Mouse (Mus musculus): ENCODE data around the gene Dedd2. TPM values are rescaled to one million over a fixed set of nuclear protein-coding genes. Genes with fewer than 3 reads are reported as not detected.

The Dedd2 gene
- polyA plus RNA-seq, 1 experiment from 2014 or later: 5.7 TPM

GRCm38 (mm10) chr7:25217653-25218395 is 2.6 kb downstream of the Dedd2 start:
- Histone ChIP-seq H3K9me3 (ENCODE audit: control insufficient read depth, low read length) (no peaks in the 10 kb centered on the region), H3K4me3 (ENCODE audit: control insufficient read depth in 1 of 2, insufficient read depth in 1 of 2, low read depth in 1 of 2, low read length in 2 of 2) (peak overlapping the region in 1 of 2 experiments; percentile 55; a peak in 1 of 4 replicates)

GRCm38 (mm10) chr7:25214172-25214571 is 6.2 kb downstream of the Dedd2 start:
- Histone ChIP-seq H3K9me3 (ENCODE audit: control insufficient read depth, low read length) (no peaks in the 10 kb centered on the region), H3K27me3 (ENCODE audit: control insufficient read depth, insufficient read depth, low read length) (no peaks in the 10 kb centered on the region), H3K36me3 (ENCODE audit: control insufficient read depth, insufficient read depth, low read length) (peaks cover 50% of the 10 kb centered on the region), H3K4me2 (ENCODE audit: low read length) (no peak overlapping the region), H3K4me3 (ENCODE audit: control insufficient read depth in 1 of 2, insufficient read depth in 1 of 2, low read depth in 1 of 2, low read length in 2 of 2) (no peak overlapping the region), H3K4me1 (ENCODE audit: control insufficient read depth in 2 of 2, insufficient read depth in 2 of 2, low read length in 2 of 2) (peaks cover 2 to 5% of the 10 kb centered on the region in 2 experiments; a peak in 3 of 4 replicates), H3K27ac (replicated peaks in 1 of 2; ENCODE audit: control insufficient read depth in 1 of 2, insufficient read depth in 1 of 2, low read depth in 2 of 2, low read length in 2 of 2) (no peak overlapping the region), H3K9ac (ENCODE audit: low read length) (no peak overlapping the region)
- 83% methylated on average over 2 of the region's 2 CpGs for WGBS
- ATAC-seq (ENCODE audit: insufficient number of reproducible peaks, insufficient read depth, low FRiP score, low read depth): no peak

More at GRCm38 (mm10) chr7:25217653-25218395, 2.6 kb downstream of the Dedd2 start:
- WGBS: 70% methylated on average over 12 of the region's 12 CpGs
- H3K27ac ChIP-seq (replicated peaks in 1 of 2; ENCODE audit: control insufficient read depth in 1 of 2, insufficient read depth in 1 of 2, low read depth in 2 of 2, low read length in 2 of 2): no peak overlapping the region
- H3K4me1 ChIP-seq (ENCODE audit: control insufficient read depth in 2 of 2, insufficient read depth in 2 of 2, low read length in 2 of 2): peaks cover 13 to 25% of the 10 kb centered on the region in 2 experiments
- no peak for ATAC-seq (ENCODE audit: insufficient number of reproducible peaks, insufficient read depth, low FRiP score, low read depth)
- H3K9ac ChIP-seq (ENCODE audit: low read length): peak overlapping the region; percentile 75; the same call in 1 of the 2 replicates
- H3K36me3 ChIP-seq (ENCODE audit: control insufficient read depth, insufficient read depth, low read length): peaks cover 25% of the 10 kb centered on the region
- no peaks in the 10 kb centered on the region for H3K27me3 ChIP-seq (ENCODE audit: control insufficient read depth, insufficient read depth, low read length)
- H3K4me2 ChIP-seq (ENCODE audit: low read length): peak overlapping the region; percentile 93

- H3K27me3 ChIP-seq (ENCODE audit: control insufficient read depth, insufficient read depth, low read length): no peaks in the 10 kb centered on the region
- H3K9ac ChIP-seq (ENCODE audit: low read length): no peak overlapping the region
- ATAC-seq (ENCODE audit: insufficient number of reproducible peaks, insufficient read depth, low FRiP score, low read depth): no peak
- no peak overlapping the region for H3K4me3 ChIP-seq (ENCODE audit: control insufficient read depth in 1 of 2, insufficient read depth in 1 of 2, low read depth in 1 of 2, low read length in 2 of 2)
- no peak overlapping the region for H3K4me2 ChIP-seq (ENCODE audit: low read length)
- peaks cover 57% of the 10 kb centered on the region for H3K36me3 ChIP-seq (ENCODE audit: control insufficient read depth, insufficient read depth, low read length)
- no peaks in the 10 kb centered on the region for H3K4me1 ChIP-seq (ENCODE audit: control insufficient read depth in 2 of 2, insufficient read depth in 2 of 2, low read length in 2 of 2)
- H3K27ac ChIP-seq (replicated peaks in 1 of 2; ENCODE audit: control insufficient read depth in 1 of 2, insufficient read depth in 1 of 2, low read depth in 2 of 2, low read length in 2 of 2): no peak overlapping the region
- no peaks in the 10 kb centered on the region for H3K9me3 ChIP-seq (ENCODE audit: control insufficient read depth, low read length)
- 62% methylated on average over 3 of the region's 3 CpGs for WGBS
These were observed 7.3 kb downstream of the Dedd2 start for GRCm38 (mm10) chr7:25213099-25213498.

GRCm38 (mm10) chr7:25210482-25210881 is 9.9 kb downstream of the Dedd2 start:
- Histone ChIP-seq H3K9ac (ENCODE audit: low read length) (no peak overlapping the region), H3K4me2 (ENCODE audit: low read length) (no peak overlapping the region), H3K36me3 (ENCODE audit: control insufficient read depth, insufficient read depth, low read length) (peaks cover 48% of the 10 kb centered on the region), H3K4me3 (ENCODE audit: control insufficient read depth in 1 of 2, insufficient read depth in 1 of 2, low read depth in 1 of 2, low read length in 2 of 2) (no peak overlapping the region), H3K4me1 (ENCODE audit: control insufficient read depth in 2 of 2, insufficient read depth in 2 of 2, low read length in 2 of 2) (peaks cover 0 to under 1% of the 10 kb centered on the region in 2 experiments; a peak in 2 of 4 replicates), H3K9me3 (ENCODE audit: control insufficient read depth, low read length) (no peaks in the 10 kb centered on the region), H3K27ac (replicated peaks in 1 of 2; ENCODE audit: control insufficient read depth in 1 of 2, insufficient read depth in 1 of 2, low read depth in 2 of 2, low read length in 2 of 2) (no peak overlapping the region), H3K27me3 (ENCODE audit: control insufficient read depth, insufficient read depth, low read length) (no peaks in the 10 kb centered on the region)
- WGBS: 82% methylated on average over 4 of the region's 4 CpGs
- no peak for ATAC-seq (ENCODE audit: insufficient number of reproducible peaks, insufficient read depth, low FRiP score, low read depth)

GRCm38 (mm10) chr7:25209161-25209622 is 11.2 kb downstream of the Dedd2 start:
- 89% methylated on average over 3 of the region's 3 CpGs for WGBS
- Histone ChIP-seq H3K9me3 (ENCODE audit: control insufficient read depth, low read length) (no peaks in the 10 kb centered on the region), H3K4me3 (ENCODE audit: control insufficient read depth in 1 of 2, insufficient read depth in 1 of 2, low read depth in 1 of 2, low read length in 2 of 2) (no peak overlapping the region), H3K27ac (replicated peaks in 1 of 2; ENCODE audit: control insufficient read depth in 1 of 2, insufficient read depth in 1 of 2, low read depth in 2 of 2, low read length in 2 of 2) (no peak overlapping the region), H3K27me3 (ENCODE audit: control insufficient read depth, insufficient read depth, low read length) (no peaks in the 10 kb centered on the region), H3K4me1 (ENCODE audit: control insufficient read depth in 2 of 2, insufficient read depth in 2 of 2, low read length in 2 of 2) (peaks cover 6 to 7% of the 10 kb centered on the region in 2 experiments; a peak in 3 of 4 replicates), H3K9ac (ENCODE audit: low read length) (no peak overlapping the region), H3K4me2 (ENCODE audit: low read length) (no peak overlapping the region), H3K36me3 (ENCODE audit: control insufficient read depth, insufficient read depth, low read length) (peaks cover 44% of the 10 kb centered on the region)
- no peak for ATAC-seq (ENCODE audit: insufficient number of reproducible peaks, insufficient read depth, low FRiP score, low read depth)

- H3K9ac ChIP-seq (ENCODE audit: low read length): no peak overlapping the region
- no peak overlapping the region for H3K4me2 ChIP-seq (ENCODE audit: low read length)
- 85% methylated on average over 16 of the region's 16 CpGs for WGBS
- H3K4me1 ChIP-seq (ENCODE audit: control insufficient read depth in 2 of 2, insufficient read depth in 2 of 2, low read length in 2 of 2): peaks cover 6 to 7% of the 10 kb centered on the region in 2 experiments; a peak in 3 of 4 replicates
- no peak overlapping the region for H3K4me3 ChIP-seq (ENCODE audit: control insufficient read depth in 1 of 2, insufficient read depth in 1 of 2, low read depth in 1 of 2, low read length in 2 of 2)
- H3K27me3 ChIP-seq (ENCODE audit: control insufficient read depth, insufficient read depth, low read length): no peaks in the 10 kb centered on the region
- no peaks in the 10 kb centered on the region for H3K9me3 ChIP-seq (ENCODE audit: control insufficient read depth, low read length)
- H3K36me3 ChIP-seq (ENCODE audit: control insufficient read depth, insufficient read depth, low read length): peaks cover 52% of the 10 kb centered on the region
- no peak overlapping the region for H3K27ac ChIP-seq (replicated peaks in 1 of 2; ENCODE audit: control insufficient read depth in 1 of 2, insufficient read depth in 1 of 2, low read depth in 2 of 2, low read length in 2 of 2)
- no peak for ATAC-seq (ENCODE audit: insufficient number of reproducible peaks, insufficient read depth, low FRiP score, low read depth)
These were observed 14.2 kb downstream of the Dedd2 start for GRCm38 (mm10) chr7:25206094-25206830.

GRCm38 (mm10) chr7:25205355-25206093 is 14.9 kb downstream of the Dedd2 start:
- WGBS: 75% methylated on average over 16 of the region's 16 CpGs
- peaks cover 45% of the 10 kb centered on the region for H3K36me3 ChIP-seq (ENCODE audit: control insufficient read depth, insufficient read depth, low read length)
- H3K27ac ChIP-seq (replicated peaks in 1 of 2; ENCODE audit: control insufficient read depth in 1 of 2, insufficient read depth in 1 of 2, low read depth in 2 of 2, low read length in 2 of 2): 0 out of 4 replicates have a peak overlapping the region, but pooled peaks of 1 of the 2 experiments have one; percentile 24
- H3K4me1 ChIP-seq (ENCODE audit: control insufficient read depth in 2 of 2, insufficient read depth in 2 of 2, low read length in 2 of 2): peaks cover 6 to 7% of the 10 kb centered on the region in 2 experiments; a peak in 3 of 4 replicates
- H3K4me3 ChIP-seq (ENCODE audit: control insufficient read depth in 1 of 2, insufficient read depth in 1 of 2, low read depth in 1 of 2, low read length in 2 of 2): no peak overlapping the region
- no peak for ATAC-seq (ENCODE audit: insufficient number of reproducible peaks, insufficient read depth, low FRiP score, low read depth)
- no peaks in the 10 kb centered on the region for H3K9me3 ChIP-seq (ENCODE audit: control insufficient read depth, low read length)
- H3K9ac ChIP-seq (ENCODE audit: low read length): no peak overlapping the region
- H3K4me2 ChIP-seq (ENCODE audit: low read length): no peak overlapping the region
- H3K27me3 ChIP-seq (ENCODE audit: control insufficient read depth, insufficient read depth, low read length): no peaks in the 10 kb centered on the region
